Mouse (Mus musculus) hindbrain, embryonic 13.5 days (tissue): ENCODE measurements around the gene Robo2. TPM values are rescaled to one million over a fixed set of nuclear protein-coding genes. Genes with fewer than 3 reads are reported as not detected.
"Not testable (repeated sequence)": the region's sequence is repeated elsewhere in the genome, so short reads cannot be mapped to it uniquely, and the experiment has no call there.

ENCODE experiments used
- ATAC-seq: fragments of 200-750 bp; cut with Nextera tagmentation; 2 replicates; pipeline ENCODE4 v1.8.0; 2017; ENCODE audit warnings: moderate TSS enrichment; ENCODE audit not compliant: low FRiP score
- H3K27ac ChIP-seq: fragments of 300-500 bp; sonication (generic); 2 replicates; pipeline ENCODE4 v1.5.1; 2015; ENCODE audit warnings: inconsistent platforms, mild to moderate bottlenecking, moderate library complexity
- H3K27me3 ChIP-seq: fragments of 300-500 bp; sonication (generic); 2 replicates; pipeline ENCODE4 v1.6.1; 2015; ENCODE audit warnings: mild to moderate bottlenecking, inconsistent platforms
- H3K36me3 ChIP-seq: fragments of 300-500 bp; sonication (generic); 2 replicates; pipeline ENCODE4 v1.6.1; 2015; ENCODE audit warnings: mild to moderate bottlenecking, inconsistent platforms
- H3K4me1 ChIP-seq: fragments of 300-500 bp; sonication (generic); replicated peaks from 2 replicates; pipeline ENCODE4 v1.6.1; 2015; ENCODE audit warnings: inconsistent platforms
- H3K4me2 ChIP-seq: fragments of 300-500 bp; sonication (generic); 2 replicates; pipeline ENCODE4 v1.6.1; 2015; ENCODE audit warnings: inconsistent platforms, mild to moderate bottlenecking, moderate library complexity
- H3K4me3 ChIP-seq: fragments of 300-500 bp; sonication (generic); 2 replicates; pipeline ENCODE4 v1.5.1; 2015; ENCODE audit warnings: mild to moderate bottlenecking, inconsistent platforms
- H3K9ac ChIP-seq: fragments of 300-500 bp; sonication (generic); 2 replicates; pipeline ENCODE4 v1.6.1; 2015; ENCODE audit warnings: mild to moderate bottlenecking, inconsistent platforms
- H3K9me3 ChIP-seq: fragments of 300-500 bp; sonication (generic); 2 replicates; pipeline ENCODE4 v1.6.1; 2016; ENCODE audit warnings: inconsistent platforms
- WGBS: fragments of 180-500 bp; shearing (Covaris S2); methylation state at CpG from one replicate; pipeline ENCODE4 v1.1.7; 2015; 5-methylcytosine and 5-hydroxymethylcytosine counted together
- polyA plus RNA-seq: library from polyadenylated mRNA; unstranded; fragments of >200 nt; fragmentation: Nextera tagmentation; extraction: Ambion mirVana; gene quantifications from 2 replicates; pipeline ENCODE4 v1.2.1, GENCODE M21; 2015

The Robo2 gene
- polyA plus RNA-seq, 1 experiment from 2014 or later = 101 TPM

- not testable (repeated sequence) for ATAC-seq
- 81% methylated on average over 8 of the region's 8 CpGs for WGBS
These were observed 307.2 kb downstream of the Robo2 start for GRCm38 (mm10) chr16:74104449-74104848.

GRCm38 (mm10) chr16:74092997-74093801 is 318.4 kb downstream of the Robo2 start:
- ATAC-seq = no peak

More at GRCm38 (mm10) chr16:74104449-74104848, 307.2 kb downstream of the Robo2 start:
- H3K27me3 ChIP-seq, H3K9me3 ChIP-seq, H3K4me1 ChIP-seq, H3K4me2 ChIP-seq, H3K4me3 ChIP-seq, H3K36me3 ChIP-seq, H3K9ac ChIP-seq, H3K27ac ChIP-seq: not testable (repeated sequence)

GRCm38 (mm10) chr16:74089951-74090350 is 321.7 kb downstream of the Robo2 start:
- Histone ChIP-seq H3K27ac (no peak overlapping the region), H3K27me3 (no peaks in the 10 kb centered on the region), H3K4me1 (peaks cover 9% of the 10 kb centered on the region; the same call in 1 of the 2 replicates), H3K36me3 (no peaks in the 10 kb centered on the region), H3K4me2 (no peak overlapping the region), H3K9me3 (no peaks in the 10 kb centered on the region), H3K4me3 (no peak overlapping the region), H3K9ac (no peak overlapping the region)
- WGBS = 92% methylated on average over 1 of the region's 1 CpGs
- no peak for ATAC-seq

More at GRCm38 (mm10) chr16:74092997-74093801, 318.4 kb downstream of the Robo2 start:
- H3K27ac ChIP-seq = peak overlapping the region; percentile 23; the same call in 1 of the 2 replicates
- no peak overlapping the region for H3K9ac ChIP-seq
- H3K4me3 ChIP-seq = no peak overlapping the region
- H3K9me3 ChIP-seq = no peaks in the 10 kb centered on the region
- no peaks in the 10 kb centered on the region for H3K27me3 ChIP-seq
- peaks cover 13% of the 10 kb centered on the region; the same call in 1 of the 2 replicates for H3K4me1 ChIP-seq
- no peaks in the 10 kb centered on the region for H3K36me3 ChIP-seq
- WGBS = 69% methylated on average over 7 of the region's 7 CpGs
- no peak overlapping the region for H3K4me2 ChIP-seq

GRCm38 (mm10) chr16:74084188-74084587 is 327.4 kb downstream of the Robo2 start:
- no peak overlapping the region for H3K4me2 ChIP-seq
- H3K4me1 ChIP-seq = no peaks in the 10 kb centered on the region
- H3K9me3 ChIP-seq = no peaks in the 10 kb centered on the region
- ATAC-seq = no peak
- no peaks in the 10 kb centered on the region for H3K27me3 ChIP-seq
- no peak overlapping the region for H3K27ac ChIP-seq
- H3K36me3 ChIP-seq = no peaks in the 10 kb centered on the region
- no peak overlapping the region for H3K4me3 ChIP-seq
- 92% methylated on average over 2 of the region's 2 CpGs for WGBS
- no peak overlapping the region for H3K9ac ChIP-seq

- ATAC-seq = no peak
- no peak overlapping the region for H3K4me2 ChIP-seq
- 92% methylated on average over 5 of the region's 5 CpGs for WGBS
- no peak overlapping the region for H3K9ac ChIP-seq
- H3K27ac ChIP-seq = no peak overlapping the region
- H3K36me3 ChIP-seq = no peaks in the 10 kb centered on the region
- no peaks in the 10 kb centered on the region for H3K9me3 ChIP-seq
- no peaks in the 10 kb centered on the region for H3K27me3 ChIP-seq
- peaks cover 12% of the 10 kb centered on the region for H3K4me1 ChIP-seq
- H3K4me3 ChIP-seq = no peak overlapping the region
These were observed 339.0 kb downstream of the Robo2 start for GRCm38 (mm10) chr16:74072671-74073070.

- WGBS = 51% methylated on average over 7 of the region's 7 CpGs
- H3K4me1 ChIP-seq = peaks cover 12% of the 10 kb centered on the region
- no peaks in the 10 kb centered on the region for H3K27me3 ChIP-seq
- H3K4me2 ChIP-seq = peak overlapping the region; percentile 15; the same call in 1 of the 2 replicates
- ATAC-seq = no peak
- no peak overlapping the region for H3K27ac ChIP-seq
- H3K9ac ChIP-seq = no peak overlapping the region
- H3K36me3 ChIP-seq = no peaks in the 10 kb centered on the region
- no peak overlapping the region for H3K4me3 ChIP-seq
- no peaks in the 10 kb centered on the region for H3K9me3 ChIP-seq
These were observed 341.0 kb downstream of the Robo2 start for GRCm38 (mm10) chr16:74070628-74071027.

- Histone ChIP-seq H3K4me2 (no peak overlapping the region), H3K27ac (no peak overlapping the region), H3K36me3 (no peaks in the 10 kb centered on the region), H3K9me3 (no peaks in the 10 kb centered on the region), H3K27me3 (no peaks in the 10 kb centered on the region), H3K4me1 (peaks cover 12% of the 10 kb centered on the region), H3K9ac (no peak overlapping the region), H3K4me3 (no peak overlapping the region)
- no peak for ATAC-seq
- 64% methylated on average over 2 of the region's 2 CpGs for WGBS
These were observed 345.7 kb downstream of the Robo2 start for GRCm38 (mm10) chr16:74065958-74066357.

- Histone ChIP-seq H3K4me3 (no peak overlapping the region), H3K27me3 (no peaks in the 10 kb centered on the region), H3K9me3 (no peaks in the 10 kb centered on the region), H3K9ac (no peak overlapping the region), H3K36me3 (no peaks in the 10 kb centered on the region), H3K4me1 (no peaks in the 10 kb centered on the region; the same call in 1 of the 2 replicates), H3K27ac (no peak overlapping the region), H3K4me2 (no peak overlapping the region)
- ATAC-seq = no peak
These were observed 349.7 kb downstream of the Robo2 start for GRCm38 (mm10) chr16:74061951-74062350.

GRCm38 (mm10) chr16:74061479-74061878 is 350.1 kb downstream of the Robo2 start:
- Histone ChIP-seq H3K27me3 (no peaks in the 10 kb centered on the region), H3K4me3 (no peak overlapping the region), H3K36me3 (no peaks in the 10 kb centered on the region), H3K4me1 (no peaks in the 10 kb centered on the region; the same call in 1 of the 2 replicates), H3K9ac (no peak overlapping the region), H3K4me2 (no peak overlapping the region), H3K9me3 (no peaks in the 10 kb centered on the region), H3K27ac (no peak overlapping the region)
- no peak for ATAC-seq

GRCm38 (mm10) chr16:74056886-74057285 is 354.7 kb downstream of the Robo2 start:
- H3K9me3 ChIP-seq = no peaks in the 10 kb centered on the region
- WGBS = 89% methylated on average over 2 of the region's 2 CpGs
- no peak overlapping the region for H3K9ac ChIP-seq
- peaks cover 14% of the 10 kb centered on the region for H3K4me1 ChIP-seq
- H3K4me2 ChIP-seq = no peak overlapping the region
- H3K27me3 ChIP-seq = no peaks in the 10 kb centered on the region
- no peak for ATAC-seq
- H3K27ac ChIP-seq = no peak overlapping the region
- H3K4me3 ChIP-seq = no peak overlapping the region
- H3K36me3 ChIP-seq = no peaks in the 10 kb centered on the region

GRCm38 (mm10) chr16:74056210-74056609 is 355.4 kb downstream of the Robo2 start:
- no peaks in the 10 kb centered on the region for H3K9me3 ChIP-seq
- no peaks in the 10 kb centered on the region for H3K36me3 ChIP-seq
- H3K4me1 ChIP-seq = peaks cover 14% of the 10 kb centered on the region
- no peaks in the 10 kb centered on the region for H3K27me3 ChIP-seq
- no peak for ATAC-seq
- no peak overlapping the region for H3K4me2 ChIP-seq
- H3K9ac ChIP-seq = no peak overlapping the region
- H3K4me3 ChIP-seq = no peak overlapping the region
- 79% methylated on average over 1 of the region's 1 CpGs for WGBS
- no peak overlapping the region for H3K27ac ChIP-seq

GRCm38 (mm10) chr16:74055061-74055751 is 356.4 kb downstream of the Robo2 start:
- 0 out of 2 replicates have a peak overlapping the region, but pooled peaks have one; percentile 9 for H3K4me2 ChIP-seq
- no peaks in the 10 kb centered on the region for H3K36me3 ChIP-seq
- WGBS = 46% methylated on average over 10 of the region's 10 CpGs
- H3K9me3 ChIP-seq = no peaks in the 10 kb centered on the region
- H3K27ac ChIP-seq = peak overlapping the region; percentile 18; the same call in 1 of the 2 replicates
- H3K4me3 ChIP-seq = no peak overlapping the region
- no peaks in the 10 kb centered on the region for H3K27me3 ChIP-seq
- ATAC-seq = peak; percentile 47; the same call in 1 of the 2 replicates
- H3K9ac ChIP-seq = no peak overlapping the region
- peaks cover 14% of the 10 kb centered on the region for H3K4me1 ChIP-seq
